Mouse (Mus musculus) cortical plate, adult 2 months (tissue): ENCODE data around the gene Lpin2. TPM values are rescaled to one million over a fixed set of nuclear protein-coding genes. Genes with fewer than 3 reads are reported as not detected.

Source experiments
- H3K27ac ChIP-seq: fragments of 200-500 bp; 2 replicates; pipeline ENCODE4 v1.5.1; 2012; ENCODE audit warnings: low read length, control low read depth, inconsistent platforms; ENCODE audit not compliant: insufficient read depth
- H3K4me1 ChIP-seq: fragments of 200-500 bp; 2 replicates; pipeline ENCODE4 v1.6.1; 2011; ENCODE audit warnings: low read length; ENCODE audit not compliant: control insufficient read depth, insufficient read depth
- H3K4me3 ChIP-seq: fragments of 200-500 bp; 2 replicates; pipeline ENCODE4 v1.5.1; 2011; ENCODE audit warnings: mild to moderate bottlenecking, low read length, control low read depth; ENCODE audit not compliant: insufficient read depth
- CTCF ChIP-seq: fragments of 200-500 bp; IDR thresholded peaks from 2 replicates; pipeline ENCODE4 v1.5.1; 2011; ENCODE audit warnings: mild to moderate bottlenecking, control low read depth, low read length; ENCODE audit not compliant: insufficient read depth; ENCODE audit errors: extremely low read depth
- POLR2A ChIP-seq: fragments of 200-500 bp; IDR thresholded peaks from 2 replicates; pipeline ENCODE4 v1.6.1; 2011; ENCODE audit warnings: mild to moderate bottlenecking, low read length, control low read depth; ENCODE audit not compliant: insufficient read depth; ENCODE audit errors: extremely low read depth
- polyA plus RNA-seq: library from polyadenylated mRNA; depleted of rRNA; stranded (reverse); fragments of >200 nt; gene quantifications from 2 replicates; pipeline ENCODE4 v1.2.3, GENCODE M21; 2012; rRNA removed

Lpin2 gene
- polyA plus RNA-seq, 1 experiment, result 33.9 TPM

DNA sequence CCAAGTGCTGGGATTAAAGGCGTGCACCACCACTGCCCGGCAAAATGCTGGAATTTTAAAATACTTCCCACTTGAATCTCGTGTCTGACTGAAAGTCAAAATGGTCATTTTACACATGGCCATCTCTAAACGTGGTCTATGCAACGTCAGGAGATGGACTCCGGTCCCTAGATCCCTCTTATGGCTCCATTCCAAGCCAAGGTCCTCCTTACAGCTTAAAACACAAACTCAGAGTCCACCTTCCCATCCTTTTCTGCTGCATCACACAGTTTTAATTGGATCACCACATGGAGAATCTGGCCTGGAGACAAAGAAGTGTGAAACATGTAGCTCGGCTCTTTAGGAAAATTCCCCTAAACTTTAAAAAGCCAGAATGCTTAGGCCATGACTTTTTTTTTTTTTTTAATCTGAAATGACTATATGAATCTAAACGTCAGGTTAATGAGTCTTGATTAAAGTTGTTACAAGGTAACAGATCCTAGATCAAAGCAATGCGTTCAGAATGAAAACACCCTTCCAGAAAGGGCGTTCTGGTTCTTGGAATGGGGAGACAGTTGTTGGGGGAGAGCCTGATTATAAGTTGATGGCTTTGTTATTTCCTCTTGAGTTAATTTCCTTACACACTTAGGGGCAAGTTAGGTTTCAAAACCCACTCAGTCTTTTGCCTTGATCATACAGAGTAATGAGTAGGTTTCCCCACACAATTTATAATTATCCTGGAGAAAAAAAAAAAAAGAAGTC is 106.6 kb downstream of the Lpin2 start:
- H3K4me1 ChIP-seq, result peaks cover 2% of the 10 kb centered on the region; the same call in 1 of the 2 replicates
- H3K27ac ChIP-seq, result no peak overlapping the region
- no peak overlapping the region for H3K4me3 ChIP-seq
- no peak for TF ChIP-seq CTCF
- no peak for TF ChIP-seq POLR2A

DNA sequence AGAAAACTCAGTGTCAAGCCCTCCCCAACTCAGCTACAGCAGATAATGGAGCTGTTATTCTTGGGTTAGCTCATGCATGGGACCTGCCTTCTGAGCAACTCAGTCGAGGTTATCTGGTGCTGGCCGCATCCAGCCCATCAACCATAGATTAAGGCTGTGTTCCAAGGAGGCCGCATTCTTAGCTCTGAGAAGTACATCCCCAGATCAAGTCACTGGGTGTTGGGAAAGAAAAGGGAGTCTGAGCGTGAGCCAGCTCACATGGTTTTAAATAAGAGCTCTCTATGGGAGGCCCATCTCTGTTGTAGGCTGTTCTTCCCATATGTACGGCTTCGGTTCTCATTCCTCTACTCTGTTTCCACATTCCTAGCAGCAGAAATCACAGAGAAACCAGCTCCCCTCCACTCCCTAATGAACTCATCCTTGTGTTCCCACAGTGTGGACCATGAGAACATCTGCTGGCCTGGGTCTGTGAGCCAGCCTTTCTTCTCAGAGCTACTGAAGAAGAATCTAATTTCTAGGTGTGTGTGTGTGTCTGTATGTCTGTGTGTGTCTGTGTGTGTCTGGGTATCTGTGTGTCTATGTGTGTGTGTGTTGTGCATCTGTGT is 107.3 kb downstream of the Lpin2 start:
- Histone ChIP-seq H3K4me3 (no peak overlapping the region), H3K4me1 (peaks cover 2% of the 10 kb centered on the region; the same call in 1 of the 2 replicates), H3K27ac (no peak overlapping the region)
- no peak for TF ChIP-seq POLR2A
- TF ChIP-seq CTCF, result no peak

DNA sequence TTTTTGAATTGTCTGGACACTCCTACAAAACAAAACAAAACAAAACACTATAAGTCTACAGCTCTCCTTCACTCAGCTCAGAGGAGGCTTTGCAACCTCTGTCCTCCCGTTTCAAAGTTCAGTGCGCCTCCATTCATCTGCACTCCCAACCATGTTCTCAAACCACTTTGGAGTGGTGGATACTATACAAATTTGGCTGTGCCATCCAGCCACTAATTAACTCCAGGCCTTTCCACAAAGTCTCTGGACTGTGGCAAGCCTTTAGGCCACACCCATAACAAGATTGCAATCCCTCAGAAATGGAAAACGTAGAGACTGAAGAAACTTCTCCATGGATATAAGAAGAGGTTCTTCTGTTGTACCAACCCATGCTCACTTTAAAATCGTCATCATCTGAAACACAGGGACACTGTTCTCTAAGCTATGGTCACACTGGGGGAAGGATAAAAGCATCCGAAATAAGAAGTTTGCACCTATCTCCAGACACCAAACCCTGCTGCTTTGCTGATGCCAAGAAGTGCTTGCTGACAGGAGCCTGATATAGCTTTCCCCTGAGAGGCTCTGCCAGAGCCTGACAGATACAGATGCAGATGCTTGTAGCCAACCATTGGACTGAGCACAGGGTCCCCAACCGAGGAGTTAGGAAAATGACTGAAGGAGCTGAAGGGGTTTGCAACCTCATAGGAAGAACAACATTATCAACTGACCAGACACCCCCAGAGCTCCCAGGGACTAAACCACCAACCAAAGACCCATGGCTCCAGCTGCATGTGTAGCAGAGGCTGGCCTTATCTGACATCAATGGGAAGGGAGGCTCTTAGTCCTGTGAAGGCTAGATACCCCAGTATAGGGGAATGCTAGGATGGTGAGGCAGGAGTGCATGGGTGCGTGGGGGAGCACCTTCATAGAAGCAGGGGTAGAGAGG is 108.4 kb downstream of the Lpin2 start:
- Histone ChIP-seq H3K4me3 (no peak overlapping the region), H3K27ac (no peak overlapping the region), H3K4me1 (peaks cover 2% of the 10 kb centered on the region; the same call in 1 of the 2 replicates)
- no peak for TF ChIP-seq CTCF
- TF ChIP-seq POLR2A, result no peak

DNA sequence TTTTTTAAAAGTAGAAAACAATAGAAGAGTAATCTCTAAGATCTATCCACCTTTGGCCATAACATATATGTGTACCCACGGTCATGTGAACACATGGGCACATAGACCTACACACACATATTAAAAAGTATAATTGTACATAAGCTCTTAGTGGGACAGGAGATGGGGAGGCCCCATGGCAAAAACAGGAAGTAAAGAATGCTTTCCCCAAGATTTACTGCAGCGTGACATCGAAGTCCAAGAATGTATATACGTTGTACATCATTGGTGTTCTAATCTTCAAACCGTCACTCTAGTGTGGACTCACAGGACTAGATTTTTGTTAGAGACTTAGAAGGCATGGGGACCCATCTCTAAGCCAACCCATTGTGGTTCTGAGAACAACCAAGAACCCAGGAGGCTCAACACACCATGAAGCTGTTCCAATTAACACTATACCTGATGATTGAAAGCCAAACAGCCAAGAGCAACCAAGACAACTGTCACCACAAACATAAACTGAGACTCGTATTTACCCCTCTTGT is 109.6 kb downstream of the Lpin2 start:
- Histone ChIP-seq H3K27ac (no peak overlapping the region), H3K4me3 (no peak overlapping the region), H3K4me1 (peaks cover 2% of the 10 kb centered on the region; the same call in 1 of the 2 replicates)
- TF ChIP-seq POLR2A (no peak), CTCF (no peak)

DNA sequence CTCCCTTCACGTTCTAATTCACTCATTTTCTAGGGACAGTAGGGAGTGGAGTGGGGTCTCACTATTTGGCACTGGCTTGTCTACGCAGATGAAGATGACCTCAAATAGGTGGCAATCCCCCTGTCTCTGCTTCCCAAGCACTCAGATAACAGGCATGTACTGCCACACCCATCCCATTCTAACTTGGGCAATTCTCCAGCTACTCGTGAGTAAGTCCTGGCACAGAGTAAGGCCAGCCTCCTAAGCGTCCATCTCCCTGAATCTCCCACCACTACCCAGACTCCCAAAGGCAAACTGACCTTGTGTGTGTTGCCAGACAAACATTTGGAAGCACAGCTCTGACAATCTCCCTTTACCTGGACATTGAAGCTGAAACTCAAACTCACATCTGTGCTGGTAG is 110.5 kb downstream of the Lpin2 start:
- TF ChIP-seq CTCF, result no peak
- TF ChIP-seq POLR2A, result no peak
- Histone ChIP-seq H3K4me3 (no peak overlapping the region), H3K27ac (no peak overlapping the region), H3K4me1 (peaks cover 2% of the 10 kb centered on the region; the same call in 1 of the 2 replicates)

DNA sequence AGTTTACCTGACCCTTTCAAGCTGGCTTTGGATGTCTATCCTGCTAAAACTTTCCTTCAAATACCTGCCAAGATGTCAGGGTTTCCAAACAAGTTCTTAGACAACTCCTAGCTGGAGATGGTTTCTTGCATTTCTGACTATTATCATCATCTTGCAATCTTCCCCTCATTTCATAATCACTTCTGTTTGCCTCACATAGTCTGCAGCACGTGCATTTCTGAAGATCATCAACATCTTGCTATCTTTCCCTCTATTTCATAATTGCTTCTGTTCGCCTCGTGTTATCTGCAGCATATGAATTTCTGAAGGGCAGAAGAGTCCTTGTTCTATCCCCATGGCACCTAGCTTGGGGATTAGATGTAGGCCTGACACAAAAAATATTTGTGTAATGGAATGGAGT is 112.2 kb downstream of the Lpin2 start:
- H3K4me1 ChIP-seq, result peaks cover under 1% of the 10 kb centered on the region; the same call in 1 of the 2 replicates
- H3K27ac ChIP-seq, result no peak overlapping the region
- H3K4me3 ChIP-seq, result no peak overlapping the region
- no peak for TF ChIP-seq CTCF
- no peak for TF ChIP-seq POLR2A

Other genes starting within 250 kb of the Lpin2 start
- gene Myom1, start 179.9 kb upstream of the Lpin2 start, polyA plus RNA-seq, result 2.1 and 2.6 TPM in 2 replicates
- 42.4 and 47.1 TPM in 2 replicates for gene Myl12a, start 179.7 kb upstream of the Lpin2 start, polyA plus RNA-seq
- gene Emilin2, start 129.4 kb downstream of the Lpin2 start, polyA plus RNA-seq, result 1.7 and 2.5 TPM in 2 replicates